Mouse (Mus musculus) MEL-GATA-1-ER (cell line): ENCODE measurements around the gene Twf1.

Experiments used
- DNase-seq: peaks from one replicate; pipeline ENCODE4 v3.0.0-alpha.2; 2012; ENCODE audit warnings: low read depth; ENCODE audit errors: extremely low read depth

Gene Twf1

GRCm38 (mm10) chr15:94574566-94575268, 15.0 kb downstream of the Twf1 start:
- DNase-seq = no peak

- DNase-seq = no peak
Measured at GRCm38 (mm10) chr15:94572746-94573145, 16.9 kb downstream of the Twf1 start.

- no peak for DNase-seq
Measured at GRCm38 (mm10) chr15:94571501-94571900, 18.2 kb downstream of the Twf1 start.

GRCm38 (mm10) chr15:94568496-94569182, 21.1 kb downstream of the Twf1 start:
- no peak for DNase-seq

- no peak for DNase-seq
Measured at GRCm38 (mm10) chr15:94565854-94566253, 23.8 kb downstream of the Twf1 start.

- no peak for DNase-seq
Measured at GRCm38 (mm10) chr15:94564909-94565308, 24.8 kb downstream of the Twf1 start.

GRCm38 (mm10) chr15:94558895-94559656, 30.6 kb downstream of the Twf1 start:
- DNase-seq = no peak

- peak; percentile 80 for DNase-seq
Measured at GRCm38 (mm10) chr15:94557442-94557841, 32.2 kb downstream of the Twf1 start.

GRCm38 (mm10) chr15:94553536-94553935, 36.2 kb downstream of the Twf1 start:
- DNase-seq = no peak

GRCm38 (mm10) chr15:94544844-94545243, 44.8 kb downstream of the Twf1 start:
- DNase-seq = peak; percentile 91

GRCm38 (mm10) chr15:94544052-94544636, 45.5 kb downstream of the Twf1 start:
- DNase-seq = peak; percentile 51

- peak; percentile 98 for DNase-seq
Measured at GRCm38 (mm10) chr15:94543409-94544051, 46.2 kb downstream of the Twf1 start, which contains the start of the genes Pus7l and Irak4. TSS of gene Pus7l (minus strand) at chr15:94543547. TSS of gene Irak4 (plus strand) at chr15:94543643.

GRCm38 (mm10) chr15:94542567-94543408, 46.9 kb downstream of the Twf1 start:
- DNase-seq = no peak

GRCm38 (mm10) chr15:94539296-94539695, 50.4 kb downstream of the Twf1 start:
- no peak for DNase-seq

- no peak for DNase-seq
Measured at GRCm38 (mm10) chr15:94535521-94535920, 54.2 kb downstream of the Twf1 start.

- DNase-seq = no peak
Measured at GRCm38 (mm10) chr15:94532956-94533355, 56.7 kb downstream of the Twf1 start.

GRCm38 (mm10) chr15:94532306-94532705, 57.4 kb downstream of the Twf1 start:
- DNase-seq = no peak

GRCm38 (mm10) chr15:94530519-94530918, 59.2 kb downstream of the Twf1 start:
- DNase-seq = no peak
